Mouse (Mus musculus) CH12.LX (cell line): ENCODE measurements at regions not wholly inside any gene's neighbourhood (a gene's known extent, or its start where the extent isn't known, plus 50 kb on each side); places are given as distances from the start of the nearest gene placed in this dataset.

Experiments used
- DNase-seq: peaks from one replicate; pipeline ENCODE4 v3.0.0-alpha.2; 2013; ENCODE audit errors: extremely low read depth
- H3K27ac ChIP-seq: 2 replicates; pipeline ENCODE4 v1.5.1; 2012; ENCODE audit warnings: low read depth, mild to moderate bottlenecking, control low read depth, moderate library complexity; ENCODE audit not compliant: insufficient read depth
- H3K27me3 ChIP-seq: replicated peaks from 2 replicates; pipeline ENCODE3; 2012; ENCODE audit warnings: inconsistent platforms
- H3K36me3 ChIP-seq, 2 experiments: replicated peaks in 1 of 2; 2 replicates each; pipeline versions ENCODE3 to v1.6.1; 2012; ENCODE audit warnings: inconsistent platforms in 1 of 2, low read length in 1 of 2, mild to moderate bottlenecking in 1 of 2, mixed read lengths in 1 of 2, moderate library complexity in 1 of 2; ENCODE audit not compliant: control insufficient read depth in 1 of 2, insufficient read depth in 1 of 2
- H3K4me1 ChIP-seq, 2 experiments: 2 replicates each; pipeline ENCODE4 v1.6.1; 2012; ENCODE audit warnings: inconsistent platforms in 1 of 2, moderate library complexity in 1 of 2; ENCODE audit not compliant: insufficient read depth in 2 of 2, control insufficient read depth in 1 of 2
- H3K4me2 ChIP-seq: 2 replicates; pipeline ENCODE4 v1.6.1; 2012; ENCODE audit warnings: low read depth, mild to moderate bottlenecking, control low read depth; ENCODE audit not compliant: poor library complexity, insufficient read depth, severe bottlenecking
- H3K4me3 ChIP-seq, 3 experiments: fragments of 150-350 bp in 1 of 3; sonication (generic) in 1 of 3; replicated peaks in 1 of 3; 2 replicates each; pipeline versions ENCODE3 to v1.5.1; 2011 to 2012; ENCODE audit warnings: low read depth in 2 of 3, low read length in 2 of 3, mild to moderate bottlenecking in 2 of 3, moderate library complexity in 2 of 3, control low read depth in 1 of 3, improper control_type of control experiment in 1 of 3, inconsistent platforms in 1 of 3, mixed read lengths in 1 of 3; ENCODE audit not compliant: poor library complexity in 1 of 3
- H3K79me2 ChIP-seq: replicated peaks from 2 replicates; pipeline ENCODE4 v1.6.1; 2012; ENCODE audit warnings: mild to moderate bottlenecking, moderate library complexity; ENCODE audit not compliant: control insufficient read depth, poor library complexity, insufficient read depth, severe bottlenecking; ENCODE audit errors: extremely low read depth
- H3K9ac ChIP-seq: 2 replicates; pipeline ENCODE4 v1.6.1; 2012; ENCODE audit warnings: low read depth, mild to moderate bottlenecking, control low read depth, moderate library complexity; ENCODE audit not compliant: insufficient read depth
- H3K9me3 ChIP-seq: replicated peaks from 2 replicates; pipeline ENCODE3; 2012; ENCODE audit warnings: low read length, inconsistent platforms, mixed read lengths
- BHLHE40 ChIP-seq: IDR thresholded peaks from 2 replicates; pipeline ENCODE4 v1.6.1; 2011; ENCODE audit warnings: mild to moderate bottlenecking, low read depth, low read length, improper control_type of control experiment
- CTCF ChIP-seq, 2 experiments: IDR thresholded peaks in 1 of 2; conservative IDR thresholded peaks in 1 of 2; 2 replicates each; pipeline ENCODE4 v1.5.1; 2011 to 2012; ENCODE audit warnings: low read depth in 2 of 2, low read length in 2 of 2, improper control_type of control experiment in 1 of 2, inconsistent platforms in 1 of 2, mild to moderate bottlenecking in 1 of 2, moderate library complexity in 1 of 2
- ETS1 ChIP-seq: conservative IDR thresholded peaks from 2 replicates; pipeline ENCODE4 v1.6.1; 2012; ENCODE audit warnings: low read depth, mild to moderate bottlenecking, inconsistent platforms, low read length, improper control_type of control experiment, moderate library complexity
- GABPA ChIP-seq: IDR thresholded peaks from 2 replicates; pipeline ENCODE4 v1.6.1; 2012; ENCODE audit warnings: low read depth, low read length, improper control_type of control experiment, inconsistent platforms; ENCODE audit not compliant: insufficient replicate concordance
- JUND ChIP-seq: conservative IDR thresholded peaks from 2 replicates; pipeline ENCODE4 v1.6.1; 2011; ENCODE audit warnings: low read depth, low read length, improper control_type of control experiment
- MAFK ChIP-seq: IDR thresholded peaks from 2 replicates; pipeline ENCODE4 v1.6.1; 2011; ENCODE audit warnings: low read length, improper control_type of control experiment; ENCODE audit not compliant: insufficient replicate concordance
- MAZ ChIP-seq: IDR thresholded peaks from 2 replicates; pipeline ENCODE4 v1.6.1; 2012; ENCODE audit warnings: low read depth, mild to moderate bottlenecking, inconsistent platforms, low read length, improper control_type of control experiment, moderate library complexity
- MEF2A ChIP-seq: IDR thresholded peaks from 2 replicates; pipeline ENCODE4 v1.6.1; 2014; ENCODE audit warnings: low read depth, mild to moderate bottlenecking, inconsistent platforms, low read length, improper control_type of control experiment, borderline replicate concordance
- MXI1 ChIP-seq: IDR thresholded peaks from 2 replicates; pipeline ENCODE4 v1.6.1; 2011; ENCODE audit warnings: mild to moderate bottlenecking, low read depth, low read length, improper control_type of control experiment
- MYC ChIP-seq: IDR thresholded peaks from 2 replicates; pipeline ENCODE4 v1.6.1; 2011; ENCODE audit warnings: low read depth, mild to moderate bottlenecking, improper control_type of control experiment, low read length
- NRF1 ChIP-seq: IDR thresholded peaks from 2 replicates; pipeline ENCODE4 v1.6.1; 2014; ENCODE audit warnings: low read depth, mild to moderate bottlenecking, inconsistent platforms, low read length, improper control_type of control experiment, moderate library complexity
- TCF12 ChIP-seq: IDR thresholded peaks from 2 replicates; pipeline ENCODE4 v1.6.1; 2014; ENCODE audit warnings: low read depth, mild to moderate bottlenecking, inconsistent platforms, low read length, improper control_type of control experiment
- USF1 ChIP-seq: IDR thresholded peaks from 2 replicates; pipeline ENCODE4 v1.6.1; 2014; ENCODE audit warnings: low read depth, mild to moderate bottlenecking, inconsistent platforms, low read length, improper control_type of control experiment
- ZC3H11A ChIP-seq: IDR thresholded peaks from 2 replicates; pipeline ENCODE4 v1.6.1; 2012; ENCODE audit warnings: low read depth, mild to moderate bottlenecking, inconsistent platforms, low read length, improper control_type of control experiment
- ZMIZ1 ChIP-seq: IDR thresholded peaks from 2 replicates; pipeline ENCODE4 v1.6.1; 2012; ENCODE audit warnings: low read depth, mild to moderate bottlenecking, inconsistent platforms, low read length, improper control_type of control experiment
- ZNF384 ChIP-seq: IDR thresholded peaks from 2 replicates; pipeline ENCODE4 v1.6.1; 2012; ENCODE audit warnings: low read depth, low read length, improper control_type of control experiment, inconsistent platforms
- dilution Hi-C: fragments of 300-500 bp; cut with MboI; formaldehyde crosslinking; loops from 2 replicates; pipeline ENCODE4 v1.14.3; 2020; ENCODE audit warnings: low sequenced_read_pairs; ENCODE audit not compliant: extremely low pct_unique_long_range_greater_than_20kb, extremely low pct_ligation_motif_present
- in situ Hi-C: fragments of 300-500 bp; cut with MboI; formaldehyde crosslinking; loops from 3 replicates; pipeline ENCODE4 v1.14.3; 2019; ENCODE audit warnings: low sequenced_read_pairs, low pct_ligation_motif_present, low pct_unique_long_range_greater_than_20kb, mixed read lengths

DNA sequence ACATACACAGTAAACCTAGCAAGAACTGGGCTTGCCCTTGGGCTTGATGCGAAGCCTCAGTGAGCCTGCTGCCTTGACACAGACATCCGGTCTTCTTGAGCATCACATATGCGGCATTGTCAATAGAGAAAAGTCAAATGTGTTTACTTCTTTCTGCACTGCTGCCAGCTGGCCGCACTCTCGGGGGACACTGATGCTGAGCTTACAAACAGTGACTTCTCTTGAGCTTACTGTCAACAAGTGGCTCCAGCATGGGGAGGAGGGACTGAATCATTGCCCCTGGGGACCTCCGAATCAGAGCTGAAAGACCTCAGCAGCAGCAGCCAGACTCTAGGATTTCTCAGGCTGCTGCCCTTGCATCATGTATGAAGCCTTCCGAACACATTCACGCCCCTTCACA, 64.1 kb upstream of the Ces5a start:
- H3K27ac ChIP-seq, result no peak overlapping the region
- no peaks in the 10 kb centered on the region for H3K36me3 ChIP-seq
- no peaks in the 10 kb centered on the region for H3K27me3 ChIP-seq
- no peaks in the 10 kb centered on the region for H3K79me2 ChIP-seq
- no peak overlapping the region for H3K4me2 ChIP-seq
- dilution Hi-C loops (no loop called here), in situ Hi-C loops (loop anchor here (10.0 to 25.0 kb wide), 2 partner anchors 245 to 338 kb away; no protein-coding TSS in a partner anchor)
- H3K4me3 ChIP-seq, result no peak overlapping the region
- H3K4me1 ChIP-seq, result no peaks in the 10 kb centered on the region
- H3K9me3 ChIP-seq, result no peaks in the 10 kb centered on the region
- H3K9ac ChIP-seq, result no peak overlapping the region
- DNase-seq, result no peak
- TF ChIP-seq JUND (no peak), ZC3H11A (no peak), ZMIZ1 (no peak), USF1 (no peak), MAFK (no peak), TCF12 (no peak), MYC (no peak), MXI1 (no peak)

DNA sequence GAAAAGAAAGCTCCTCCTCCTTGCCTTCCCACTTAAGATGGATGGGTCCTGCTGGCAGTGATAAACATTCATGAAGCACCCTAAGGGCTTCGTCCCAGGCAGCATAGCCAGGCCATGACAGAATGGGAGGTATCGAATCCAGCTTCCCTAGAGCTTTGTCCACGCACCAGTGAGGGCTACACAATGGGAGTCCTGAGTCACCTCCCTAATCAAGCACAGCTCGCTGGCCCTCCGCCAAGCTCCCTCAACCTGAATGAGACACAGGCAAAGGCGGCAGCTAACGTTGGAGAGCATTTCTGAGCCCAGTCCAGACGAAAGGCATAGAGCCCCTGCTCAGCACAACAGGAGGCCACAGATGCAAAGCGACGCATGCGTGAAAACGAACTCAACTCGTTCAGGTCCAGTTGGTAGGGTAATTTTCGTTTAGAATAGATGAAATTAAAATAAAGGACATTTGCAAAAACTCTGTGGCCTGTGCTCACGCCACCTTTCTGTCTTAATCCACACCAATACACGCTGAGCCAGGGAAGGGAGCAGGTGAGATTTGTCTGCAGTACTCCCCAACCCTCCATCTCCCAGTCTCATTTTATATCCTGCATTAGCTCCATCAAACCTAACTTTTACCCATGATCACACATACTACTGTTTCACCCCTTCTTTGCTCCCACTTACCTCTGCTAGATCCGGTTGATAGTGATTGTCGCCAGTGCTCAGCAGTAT, 91.3 kb upstream of the Ces5a start:
- H3K4me2 ChIP-seq, result no peak overlapping the region
- dilution Hi-C loops, result no loop called here
- no peaks in the 10 kb centered on the region for H3K9me3 ChIP-seq
- peaks cover 3 to 4% of the 10 kb centered on the region in 2 experiments; a peak in 2 of 4 replicates for H3K4me1 ChIP-seq
- no peaks in the 10 kb centered on the region for H3K27me3 ChIP-seq
- H3K4me3 ChIP-seq, result no peak overlapping the region
- DNase-seq, result no peak
- TF ChIP-seq MAZ (no peak), BHLHE40 (no peak), NRF1 (no peak), ETS1 (no peak), MEF2A (no peak), CTCF (conservative IDR thresholded peaks at IDR 0.05 in 1 of 2, IDR thresholded peaks at IDR 0.05 in 1 of 2; ENCODE audit: low read depth in 2 of 2, low read length in 2 of 2) (no peak), MYC (no peak), GABPA (no peak), ZNF384 (no peak)
- H3K27ac ChIP-seq, result no peak overlapping the region
- H3K9ac ChIP-seq, result no peak overlapping the region
- in situ Hi-C loops, result no loop called here
- no peaks in the 10 kb centered on the region for H3K36me3 ChIP-seq
- no peaks in the 10 kb centered on the region for H3K79me2 ChIP-seq
